Mouse (Mus musculus) megakaryocyte, adult 5-6 weeks (primary cell): ENCODE measurements around the gene Aplp2. TPM values are rescaled to one million over a fixed set of nuclear protein-coding genes. Genes with fewer than 3 reads are reported as not detected.

Source experiments
- ATAC-seq: 2 replicates; pipeline ENCODE4 v1.8.0; 2016; ENCODE audit warnings: mild to moderate bottlenecking, inconsistent platforms; ENCODE audit not compliant: poor library complexity, severe bottlenecking
- total RNA-seq, 2 experiments: library from RNA; stranded (forward) in 1 of 2; stranded (reverse) in 1 of 2; fragments of 153-499, 151-499 nt in 1 of 2; fragments of 221-1000, 200-1000 nt in 1 of 2; gene quantifications; 2 replicates each; pipeline versions ENCODE4 v1.2.3 to v1.2.4; 2015 to 2017

Aplp2 gene
- total RNA-seq, 2 experiments from 2014 or later, result 68.9 to 101 TPM

GRCm38 (mm10) chr9:31235030-31235429 lies 23.4 kb upstream of the Aplp2 start:
- no peak for ATAC-seq

GRCm38 (mm10) chr9:31226541-31226940 lies 14.9 kb upstream of the Aplp2 start:
- ATAC-seq, result no peak

GRCm38 (mm10) chr9:31225808-31226207 lies 14.2 kb upstream of the Aplp2 start:
- no peak for ATAC-seq

GRCm38 (mm10) chr9:31223475-31223874 lies 11.9 kb upstream of the Aplp2 start:
- no peak for ATAC-seq

GRCm38 (mm10) chr9:31221170-31221569 lies 9.6 kb upstream of the Aplp2 start:
- ATAC-seq, result no peak

- no peak for ATAC-seq
These were observed 6.2 kb upstream of the Aplp2 start for GRCm38 (mm10) chr9:31217631-31218380.

- no peak for ATAC-seq
These were observed 939 bp upstream of the Aplp2 start for GRCm38 (mm10) chr9:31212500-31213008.

- ATAC-seq, result peak; percentile 6; the same call in 1 of the 2 replicates
These were observed 596 bp downstream of the Aplp2 start for GRCm38 (mm10) chr9:31210749-31211689.

GRCm38 (mm10) chr9:31210163-31210562 lies 1.5 kb downstream of the Aplp2 start:
- no peak for ATAC-seq

- ATAC-seq, result no peak
These were observed 2.1 kb downstream of the Aplp2 start for GRCm38 (mm10) chr9:31209502-31209901.

GRCm38 (mm10) chr9:31207732-31208131 lies 3.9 kb downstream of the Aplp2 start:
- no peak for ATAC-seq

GRCm38 (mm10) chr9:31204722-31205121 lies 6.9 kb downstream of the Aplp2 start:
- no peak for ATAC-seq

GRCm38 (mm10) chr9:31203571-31204210 lies 7.9 kb downstream of the Aplp2 start:
- no peak for ATAC-seq

GRCm38 (mm10) chr9:31203068-31203467 lies 8.5 kb downstream of the Aplp2 start:
- no peak for ATAC-seq

- ATAC-seq, result peak; percentile 51; the same call in 1 of the 2 replicates
These were observed 13.0 kb downstream of the Aplp2 start for GRCm38 (mm10) chr9:31198614-31199013.

GRCm38 (mm10) chr9:31197782-31198181 lies 13.8 kb downstream of the Aplp2 start:
- ATAC-seq, result no peak

- no peak for ATAC-seq
These were observed 14.9 kb downstream of the Aplp2 start for GRCm38 (mm10) chr9:31196742-31197141.

- no peak for ATAC-seq
These were observed 16.0 kb downstream of the Aplp2 start for GRCm38 (mm10) chr9:31195573-31195972.

- ATAC-seq, result no peak
These were observed 19.2 kb downstream of the Aplp2 start for GRCm38 (mm10) chr9:31192378-31192777.

- ATAC-seq, result no peak
These were observed 20.1 kb downstream of the Aplp2 start for GRCm38 (mm10) chr9:31191543-31191942.

- ATAC-seq, result no peak
These were observed 22.4 kb downstream of the Aplp2 start for GRCm38 (mm10) chr9:31189194-31189593.
